24 mouse cellular contexts compared by ENCODE assay signal in the genomic region with DNA sequence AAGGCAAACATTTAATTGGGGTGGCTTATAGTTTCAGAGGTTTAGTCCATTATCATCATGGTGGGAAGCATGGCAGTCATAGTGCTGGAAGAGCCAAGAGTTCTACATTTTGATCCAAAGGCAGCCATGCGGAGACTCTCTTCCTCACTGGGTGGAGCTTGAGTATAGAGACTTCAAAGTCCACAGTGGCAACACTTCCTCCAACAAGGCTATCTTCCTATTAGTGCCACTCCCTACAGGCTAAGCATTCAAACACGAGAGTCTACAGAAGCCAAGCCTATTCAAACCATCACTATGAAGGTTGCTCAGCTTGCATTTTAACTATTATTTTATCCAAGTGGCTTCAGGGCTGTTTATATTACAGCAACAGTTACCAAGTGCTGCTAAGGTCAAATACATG.
"Had no signal": no experiment of that assay in that cellular context is flagged by ENCODE, and none has a peak within 500 bp of the region (broad histone marks: within the 10 kb centered on the region; RNA-seq: fewer than 3 reads in every experiment).

No protein-coding gene starts in this region.

- H3K9me3 ChIP-seq: heart, embryonic 13.5 days; heart, embryonic 15.5 days; hindbrain, embryonic 13.5 days; hindbrain, embryonic 15.5 days; kidney, embryonic 15.5 days; limb, embryonic 12.5 days; liver, embryonic 13.5 days; liver, embryonic 15.5 days had no signal

- DNase-seq: gastrocnemius, postnatal 14 days; gastrocnemius, postnatal 36 days; heart, adult 18-20 months; heart, postnatal 36 days; kidney, adult 8-10 months; kidney, postnatal 25 days; kidney, postnatal 4 days; layer of hippocampus, adult 9-11 months; layer of hippocampus, postnatal 36 days; left cerebral cortex, postnatal 4 days; liver; liver, embryonic 13.5 days; liver, postnatal 0 days had no signal

- H3K4me2 ChIP-seq: heart, embryonic 11.5 days; heart, embryonic 13.5 days; heart, embryonic 15.5 days; hindbrain, embryonic 13.5 days; hindbrain, embryonic 15.5 days; kidney, embryonic 15.5 days; limb, embryonic 12.5 days; liver, embryonic 11.5 days; liver, embryonic 13.5 days; liver, embryonic 15.5 days had no signal

- H3K4me1 ChIP-seq: heart, embryonic 13.5 days; heart, embryonic 15.5 days; hindbrain, embryonic 13.5 days; hindbrain, embryonic 15.5 days; kidney, embryonic 15.5 days; limb, embryonic 12.5 days; liver, embryonic 13.5 days; liver, embryonic 15.5 days had no signal

- H3K9ac ChIP-seq: heart, embryonic 13.5 days; heart, embryonic 15.5 days; hindbrain, embryonic 13.5 days; hindbrain, embryonic 15.5 days; kidney, embryonic 15.5 days; limb, embryonic 12.5 days; liver, embryonic 13.5 days; liver, embryonic 15.5 days; liver, postnatal 0 days had no signal

- H3K27me3 ChIP-seq: heart, embryonic 13.5 days; heart, embryonic 15.5 days; hindbrain, embryonic 13.5 days; hindbrain, embryonic 15.5 days; kidney, embryonic 15.5 days; limb, embryonic 12.5 days; liver, embryonic 13.5 days; liver, embryonic 15.5 days had no signal

- H3K27ac ChIP-seq: heart, embryonic 13.5 days; heart, embryonic 15.5 days; hindbrain, embryonic 13.5 days; hindbrain, embryonic 15.5 days; hindbrain, postnatal 0 days; kidney, embryonic 15.5 days; kidney, postnatal 0 days; limb, embryonic 12.5 days; liver, embryonic 13.5 days; liver, embryonic 15.5 days had no signal

- H3K4me3 ChIP-seq: heart, embryonic 13.5 days; heart, embryonic 15.5 days; hindbrain, embryonic 13.5 days; hindbrain, embryonic 15.5 days; kidney, embryonic 15.5 days; limb, embryonic 12.5 days; liver, embryonic 13.5 days; liver, embryonic 15.5 days had no signal

- ATAC-seq: hindbrain, postnatal 0 days; liver, postnatal 0 days had no signal
